Mouse (Mus musculus) urinary bladder, postnatal 36 days (tissue): ENCODE measurements at regions not wholly inside any gene's neighbourhood (a gene's known extent, or its start where the extent isn't known, plus 50 kb on each side); places are given as distances from the start of the nearest gene placed in this dataset.

Source experiments
- DNase-seq, 2 experiments: peaks; one replicate each; pipeline ENCODE4 v3.0.0; 2022; ENCODE audit warnings: low spot score in 2 of 2, mixed read lengths in 1 of 2

DNA sequence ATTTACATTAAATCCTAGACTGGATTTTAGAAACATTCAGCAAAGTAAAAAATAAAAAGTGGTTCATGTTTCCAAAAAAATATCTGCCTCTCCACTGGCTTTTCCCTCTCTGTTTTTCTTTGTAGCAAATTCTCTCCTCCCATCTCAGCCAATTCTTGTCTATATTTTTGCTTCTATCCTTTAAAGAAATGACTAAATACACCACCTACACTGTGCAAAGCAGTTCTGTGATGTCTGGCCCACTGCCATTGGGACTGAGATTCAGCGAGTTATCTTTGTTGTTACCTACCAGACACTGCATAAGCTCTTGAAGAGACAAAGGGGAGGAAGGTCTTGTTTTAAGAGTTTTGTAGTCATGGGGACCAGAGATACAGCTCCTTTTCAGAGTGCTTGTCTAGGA lies 835.8 kb upstream of the Klhl29 start:
- DNase-seq: no peak

DNA sequence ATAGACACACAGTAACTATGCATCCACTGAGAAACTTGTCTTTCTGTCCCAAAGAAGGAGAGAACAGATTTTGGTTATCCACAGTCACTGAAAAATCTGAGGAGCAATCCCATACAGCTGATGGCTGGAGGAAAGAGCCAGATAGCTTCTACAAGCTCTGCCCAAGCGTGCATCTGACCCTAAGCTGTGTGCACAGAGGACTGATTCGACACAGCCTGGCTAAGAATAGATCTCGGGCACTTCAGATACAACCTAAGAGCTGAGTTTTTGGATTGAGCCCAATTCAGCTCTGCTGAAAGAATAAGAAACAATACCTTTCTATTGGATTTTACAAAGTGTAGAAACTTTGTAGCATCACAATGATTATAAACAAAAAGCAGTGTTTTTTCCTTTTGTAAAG lies 813.8 kb upstream of the Klhl29 start:
- DNase-seq: no peak

DNA sequence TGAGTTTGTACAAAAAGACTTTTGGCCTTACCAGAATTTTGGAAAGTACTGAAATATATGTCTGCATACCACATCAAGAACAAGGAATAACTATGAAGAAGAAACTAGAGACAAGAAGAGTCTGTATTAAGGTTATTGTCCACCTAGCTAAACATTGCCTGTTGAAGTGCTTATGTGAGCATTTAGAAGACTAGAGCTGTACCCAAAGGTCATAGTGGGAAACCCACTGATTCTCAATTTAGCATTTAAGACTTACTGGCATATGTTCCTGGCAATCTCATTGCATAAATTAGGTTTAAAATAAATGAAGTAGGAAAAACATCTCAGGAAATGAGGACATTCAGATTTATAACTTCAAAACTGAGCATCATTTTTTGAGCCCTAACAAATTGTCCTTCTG lies 793.3 kb upstream of the Klhl29 start:
- no peak for DNase-seq

DNA sequence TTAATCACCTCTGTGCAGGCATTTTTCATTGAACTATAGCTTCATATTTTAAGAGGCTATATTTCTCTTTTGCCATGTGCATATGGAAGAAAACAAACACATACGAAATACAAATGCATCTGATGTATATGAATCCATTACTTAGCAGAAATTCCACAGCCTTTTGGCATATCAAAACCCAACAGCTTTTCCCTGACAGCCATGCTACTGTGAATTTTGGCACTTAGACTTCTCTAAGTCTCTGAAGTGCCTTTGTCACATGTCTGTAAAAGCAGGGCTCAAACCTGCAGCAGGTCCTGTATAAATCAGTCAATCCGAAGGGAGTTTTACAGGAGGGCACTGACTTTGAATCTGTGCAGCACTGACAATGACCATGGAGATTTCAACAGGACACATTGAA lies 778.8 kb upstream of the Klhl29 start:
- no peak for DNase-seq

DNA sequence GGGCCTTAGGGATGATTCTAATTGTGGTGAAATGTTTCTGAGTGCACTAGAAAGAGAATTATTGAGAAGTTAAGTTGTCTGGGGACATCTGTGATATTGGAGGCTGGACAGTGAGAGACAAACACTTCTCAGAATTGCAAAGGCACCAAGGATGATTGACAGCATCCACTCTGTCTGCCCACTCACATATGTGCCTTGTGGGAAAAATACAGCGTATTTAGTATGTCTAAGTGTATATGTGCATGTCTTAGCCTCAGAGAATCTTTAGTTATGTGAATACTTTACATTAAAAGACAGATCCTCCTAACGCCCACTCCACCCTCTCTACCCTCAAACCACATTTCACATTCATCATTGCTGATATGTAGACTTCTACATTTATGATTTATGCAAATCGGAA lies 776.0 kb upstream of the Klhl29 start:
- DNase-seq: no peak

DNA sequence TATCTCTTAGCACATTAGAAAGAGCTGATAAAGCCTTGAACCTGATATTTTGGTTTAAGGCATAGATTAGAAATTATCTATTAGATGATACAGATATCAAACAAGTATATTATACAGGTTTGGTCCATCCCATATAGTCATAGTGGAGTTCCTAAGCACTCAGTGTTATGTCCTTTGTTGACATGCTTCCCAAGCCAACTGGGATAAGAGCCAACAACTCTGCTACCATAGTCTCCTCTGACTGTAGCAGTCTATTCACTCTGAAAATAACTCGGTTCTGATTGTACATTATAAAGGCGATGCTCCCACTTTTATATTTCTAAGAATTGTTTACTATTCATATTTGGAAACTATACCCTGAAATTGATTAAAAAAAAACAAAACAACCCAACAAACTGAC lies 757.0 kb upstream of the Klhl29 start:
- no peak for DNase-seq

DNA sequence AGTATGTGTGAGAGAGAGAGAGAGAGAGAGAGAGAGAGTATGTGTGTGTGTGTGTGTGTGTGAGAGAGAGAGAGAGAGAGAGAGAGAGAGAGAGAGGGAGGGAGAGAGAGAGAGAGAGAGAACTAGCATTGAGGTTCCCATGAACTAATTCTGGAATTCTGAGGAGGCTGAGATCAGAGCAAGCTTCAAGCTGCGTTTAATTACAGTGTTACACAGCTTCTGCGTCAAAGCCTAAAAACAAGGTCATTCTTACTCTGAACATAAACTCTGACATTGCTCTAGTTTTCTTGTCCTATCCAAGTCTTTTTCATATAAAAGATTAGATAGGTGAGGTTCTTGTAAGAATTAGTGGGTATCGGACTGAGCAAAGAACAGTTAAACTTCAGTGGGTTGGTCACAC lies 744.1 kb upstream of the Klhl29 start:
- no peak for DNase-seq

DNA sequence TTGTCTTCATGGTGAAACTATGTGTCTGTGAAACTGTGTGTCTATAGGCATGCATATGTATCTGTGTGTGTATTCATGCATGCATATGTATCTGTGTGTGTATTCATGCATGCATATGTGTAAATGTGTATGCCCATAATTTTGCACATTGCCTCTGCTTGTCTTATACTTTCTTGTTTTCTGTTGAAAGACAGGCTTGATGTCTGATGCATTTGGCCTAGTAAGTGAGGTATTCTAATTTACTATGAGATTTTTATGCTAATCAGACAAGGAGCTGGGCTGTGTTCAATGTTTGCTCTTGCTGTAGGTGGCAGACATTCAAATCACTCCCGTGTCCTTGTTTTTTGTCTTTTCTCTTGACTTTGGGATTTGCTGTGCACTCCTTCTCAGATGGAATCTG lies 739.8 kb upstream of the Klhl29 start:
- DNase-seq: no peak

DNA sequence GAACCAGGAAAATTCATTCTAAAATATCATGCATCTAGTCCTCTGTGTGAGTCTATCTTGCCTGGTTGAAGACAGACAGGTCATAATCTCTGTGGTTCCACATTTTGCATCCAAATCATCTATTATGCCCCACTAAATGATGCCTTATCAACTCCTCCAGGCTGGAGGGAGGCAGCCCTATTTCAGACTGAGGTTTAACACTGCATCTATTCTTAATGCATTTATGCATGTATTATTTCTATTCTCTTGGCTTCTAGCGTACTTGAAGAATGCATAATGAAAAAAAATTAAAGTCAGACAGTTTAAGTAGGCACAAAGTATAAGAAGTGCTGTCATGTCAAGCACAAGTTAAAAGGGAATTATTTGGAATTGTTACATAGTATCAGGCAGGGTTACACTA lies 721.8 kb upstream of the Klhl29 start:
- no peak for DNase-seq

DNA sequence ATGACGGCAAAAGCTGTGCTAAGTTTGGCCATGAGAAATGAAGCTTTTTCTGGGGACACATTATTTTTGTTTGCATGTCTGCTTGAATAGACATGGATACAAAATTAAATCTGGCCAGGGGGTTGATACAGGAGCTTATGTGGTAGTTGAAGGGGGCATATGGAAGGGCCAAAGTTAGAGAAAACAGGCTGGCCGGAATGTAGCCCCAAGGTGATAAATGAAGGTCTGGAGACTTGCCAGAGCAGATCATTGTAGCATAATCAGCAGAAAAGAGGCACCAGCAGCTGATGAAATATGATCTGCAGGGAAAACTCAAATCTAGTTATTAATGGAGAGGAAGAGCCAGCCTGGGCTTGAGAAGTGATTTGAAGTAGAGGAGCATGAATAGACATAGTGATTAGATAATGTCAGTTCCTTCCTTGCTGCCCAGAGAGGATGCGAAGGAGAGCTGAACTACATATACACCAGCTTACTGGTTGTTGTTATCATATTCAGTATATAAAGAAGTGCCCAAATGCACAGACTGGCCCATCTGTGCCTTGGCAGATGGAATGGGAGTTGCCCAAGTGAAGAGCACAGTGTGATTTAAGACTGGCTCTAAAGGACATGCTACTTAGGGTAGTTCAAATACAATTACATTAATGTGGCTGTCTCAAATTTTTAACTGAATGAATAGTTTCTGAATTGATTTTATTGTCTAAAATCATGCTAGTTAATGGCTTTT lies 712.3 kb upstream of the Klhl29 start:
- DNase-seq: no peak

DNA sequence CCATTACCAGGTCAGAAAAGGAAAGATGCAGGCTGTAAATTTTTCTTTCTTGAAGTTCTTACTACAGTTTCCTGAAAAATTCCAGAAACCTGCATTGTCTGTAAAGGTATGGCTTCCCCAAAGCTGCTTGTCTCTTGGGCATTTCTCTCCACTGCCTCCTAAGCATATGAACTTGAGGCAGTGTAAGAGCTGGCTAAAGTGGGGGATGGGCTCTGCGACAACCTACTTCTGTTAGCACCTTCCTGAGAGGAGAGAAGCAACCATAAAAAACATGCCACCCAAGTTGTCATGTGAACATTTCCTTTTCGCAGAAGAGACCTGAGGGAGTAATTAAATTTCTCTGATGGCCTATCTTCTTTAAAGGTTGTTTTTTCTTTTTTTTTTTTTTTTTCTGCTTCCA lies 711.6 kb upstream of the Klhl29 start:
- DNase-seq: no peak

DNA sequence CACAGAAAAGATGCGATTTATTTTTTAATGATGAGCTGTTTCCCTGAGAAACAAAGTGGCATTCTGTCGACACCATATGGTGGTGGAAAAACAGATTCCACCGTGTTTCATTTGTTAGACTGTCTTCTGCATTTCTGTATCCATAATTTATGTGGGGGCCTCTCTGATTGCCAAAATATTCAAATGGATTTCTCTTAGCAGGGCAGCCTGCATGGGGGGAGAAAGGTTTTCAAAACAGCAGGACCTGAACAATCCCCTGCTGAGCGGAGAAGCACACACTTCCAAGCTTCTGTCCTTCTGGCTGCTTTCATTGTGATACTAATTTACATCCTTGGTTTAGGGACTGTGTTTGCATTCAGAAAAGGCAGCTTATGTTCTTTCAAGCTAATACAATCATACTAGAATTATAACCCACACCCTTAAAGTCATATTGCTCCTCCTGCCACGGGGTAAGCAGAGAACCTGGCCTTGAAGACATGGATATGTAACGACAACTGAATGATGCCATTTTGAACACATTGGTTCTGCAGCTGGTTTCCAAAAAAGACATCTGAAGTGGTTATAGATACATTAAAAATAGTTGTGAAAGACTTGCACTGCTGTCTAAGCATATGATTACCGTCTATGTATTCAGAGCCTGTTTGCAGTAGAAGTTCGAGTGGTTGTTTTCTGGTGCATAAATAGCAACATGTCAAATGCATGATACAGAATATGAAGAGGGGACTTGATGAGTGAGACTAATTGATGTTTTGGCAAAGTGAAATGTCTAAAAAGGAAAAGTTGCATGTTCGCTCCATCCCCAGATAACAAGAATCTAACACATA lies 671.6 kb upstream of the Klhl29 start:
- DNase-seq: no peak

DNA sequence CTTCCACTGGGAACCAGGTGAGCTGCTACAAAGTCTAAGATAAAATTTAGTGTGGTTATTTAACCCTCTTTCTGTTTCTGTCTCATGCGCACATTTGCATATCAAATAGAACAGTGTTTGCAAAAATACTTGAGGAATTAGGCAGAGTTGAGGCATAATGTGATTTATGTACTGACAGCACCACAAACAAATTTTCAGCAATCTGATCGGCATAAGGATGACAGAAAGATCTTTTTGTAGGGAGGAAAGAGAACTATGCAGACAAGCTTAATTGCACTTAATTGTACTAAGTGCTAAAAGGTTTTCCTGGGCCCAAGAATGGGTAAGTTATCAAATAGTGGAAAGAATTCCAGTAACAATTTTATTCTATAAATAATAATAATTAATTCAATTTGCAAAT lies 670.6 kb upstream of the Klhl29 start:
- no peak for DNase-seq

DNA sequence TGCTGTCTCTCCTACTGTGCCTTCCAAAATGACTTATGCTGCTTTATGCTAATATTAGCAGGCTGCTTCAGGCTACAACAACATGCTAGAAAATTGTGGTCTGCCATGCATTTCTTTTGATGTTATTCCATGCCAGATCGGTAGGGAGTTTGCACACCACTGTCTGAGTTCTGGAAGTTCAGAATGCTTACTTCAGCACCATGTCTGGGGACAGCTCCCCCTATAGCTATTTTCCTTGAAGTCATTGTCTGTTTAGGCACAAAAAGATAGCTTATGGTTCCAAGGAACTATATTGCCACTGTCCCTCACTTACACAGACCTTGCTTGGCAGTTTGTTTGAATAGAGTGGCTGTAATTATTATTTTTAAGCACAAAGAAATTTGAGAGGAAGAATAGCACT lies 666.8 kb upstream of the Klhl29 start:
- no peak for DNase-seq

DNA sequence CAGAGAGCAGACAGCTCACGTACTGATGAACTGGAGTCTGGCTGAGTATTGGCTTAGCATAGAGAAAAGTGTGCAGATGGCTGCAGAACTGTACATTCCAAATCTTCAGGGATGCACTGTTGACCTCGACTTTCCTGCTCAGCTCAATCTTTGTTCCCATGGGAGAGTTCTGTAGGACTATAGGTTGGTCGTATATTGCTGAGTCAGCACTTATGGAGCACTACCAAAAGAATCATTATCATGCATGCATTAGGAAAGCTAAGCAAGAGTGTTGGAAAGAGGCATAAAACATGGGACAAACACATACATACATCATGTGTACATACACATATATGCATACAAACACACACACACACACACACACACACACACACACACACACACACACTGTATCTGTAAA lies 648.6 kb upstream of the Klhl29 start:
- no peak for DNase-seq

DNA sequence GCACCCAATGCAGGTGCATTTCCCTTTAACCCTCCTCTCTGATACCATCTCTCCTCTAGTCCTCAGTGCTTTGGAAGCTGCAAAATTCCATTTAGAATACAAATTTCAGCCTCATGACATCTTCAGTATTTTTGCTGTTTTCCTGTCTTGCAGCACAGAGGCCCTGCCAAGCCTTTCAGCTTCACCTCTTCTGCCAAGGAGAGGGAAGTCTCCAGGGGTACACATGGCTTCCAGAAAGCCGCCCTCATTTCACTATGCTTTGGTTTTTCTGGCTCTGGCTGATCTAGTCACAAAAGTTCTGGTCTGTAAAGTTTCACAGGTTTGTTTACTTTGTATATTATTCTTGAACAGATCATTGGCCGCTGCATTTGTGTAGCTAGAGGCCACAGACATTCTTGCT lies 647.0 kb upstream of the Klhl29 start:
- peak in 1 of 2 experiments; percentile 2 for DNase-seq

DNA sequence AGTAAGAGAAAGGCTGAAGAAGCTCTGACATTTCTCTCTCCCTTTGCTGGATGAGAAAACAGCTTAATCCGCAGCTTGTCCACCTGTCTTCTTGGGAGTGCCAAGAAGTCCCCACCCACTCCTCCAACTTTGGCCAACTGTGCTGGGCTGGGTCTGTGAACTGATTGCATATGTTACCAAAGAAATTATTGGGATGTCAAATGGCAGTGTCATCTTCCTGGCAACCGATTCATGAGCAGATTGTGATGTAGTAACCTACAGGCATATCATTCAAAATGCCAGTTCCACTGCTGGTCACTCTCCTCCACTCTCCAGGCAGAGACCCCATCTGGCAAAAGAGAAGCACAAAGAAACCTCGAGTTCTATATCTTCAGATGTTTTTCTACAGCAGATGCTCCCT lies 625.5 kb upstream of the Klhl29 start:
- no peak for DNase-seq

DNA sequence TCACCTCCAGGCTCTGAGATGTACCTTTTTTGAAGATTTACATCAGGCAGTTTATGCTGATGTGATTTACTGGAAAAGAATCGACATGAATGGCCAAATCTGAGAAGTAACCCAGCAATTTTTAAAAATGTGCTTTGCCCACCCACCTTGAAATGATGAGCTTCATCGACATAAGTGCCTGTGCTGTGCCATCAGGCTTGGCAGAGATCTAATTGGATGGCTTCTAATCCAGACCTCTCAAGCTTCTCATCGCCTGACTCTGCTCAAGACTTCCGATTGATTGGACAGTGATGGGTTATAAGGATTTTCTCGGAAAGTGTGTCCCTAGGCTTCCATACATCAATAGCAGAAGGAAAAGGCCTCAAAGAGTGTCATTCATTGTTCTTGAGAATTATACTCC lies 621.9 kb upstream of the Klhl29 start:
- DNase-seq: no peak

DNA sequence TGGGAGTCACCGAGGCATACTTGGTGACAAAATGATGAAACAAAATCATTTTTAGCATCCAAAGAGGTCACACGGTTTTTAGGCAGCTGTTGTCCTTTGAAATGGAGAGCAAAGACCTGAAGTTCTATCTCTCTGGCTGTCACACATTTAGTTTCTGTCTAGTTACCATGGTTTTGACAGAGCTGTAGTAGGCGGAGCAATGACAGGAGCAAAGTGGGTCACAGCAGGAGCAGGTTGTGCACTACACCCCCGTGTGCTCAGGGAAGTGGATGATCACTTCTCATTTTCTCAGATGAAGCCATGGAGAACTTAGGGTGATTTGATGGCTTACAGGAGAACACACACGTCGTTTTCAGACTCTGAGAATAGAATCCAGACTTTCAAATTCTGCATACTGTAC lies 621.2 kb upstream of the Klhl29 start:
- no peak for DNase-seq

DNA sequence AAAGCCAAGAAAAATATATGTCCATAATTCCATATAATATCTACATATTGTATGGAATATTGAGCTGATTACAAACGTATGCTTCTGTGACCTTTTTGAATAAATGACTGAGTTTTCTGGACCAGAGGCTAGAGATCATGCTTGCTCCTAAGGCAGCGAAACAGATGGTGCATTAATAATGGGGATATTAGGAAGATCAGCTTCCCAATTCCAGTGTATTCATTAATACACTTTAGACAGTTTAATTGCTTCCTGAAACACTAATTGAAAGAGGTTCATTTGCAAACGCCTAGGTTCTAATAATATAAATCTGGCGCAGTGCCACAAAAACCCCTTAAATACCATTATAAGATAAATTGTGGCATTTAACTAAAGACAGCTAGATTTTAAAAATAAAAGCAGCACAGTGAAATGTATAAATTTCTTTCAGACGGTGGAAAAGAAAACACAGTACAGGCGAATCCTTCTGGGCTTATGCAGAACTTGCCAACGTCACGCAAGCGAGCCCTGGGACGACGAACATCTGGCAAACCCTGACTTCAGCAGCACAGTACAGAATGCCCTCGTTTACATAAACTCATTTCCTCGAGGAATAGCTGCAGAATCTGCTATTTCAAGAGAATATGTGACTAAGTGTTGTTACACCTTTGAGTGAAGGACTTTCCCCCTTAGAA lies 608.6 kb upstream of the Klhl29 start:
- DNase-seq: no peak

DNA sequence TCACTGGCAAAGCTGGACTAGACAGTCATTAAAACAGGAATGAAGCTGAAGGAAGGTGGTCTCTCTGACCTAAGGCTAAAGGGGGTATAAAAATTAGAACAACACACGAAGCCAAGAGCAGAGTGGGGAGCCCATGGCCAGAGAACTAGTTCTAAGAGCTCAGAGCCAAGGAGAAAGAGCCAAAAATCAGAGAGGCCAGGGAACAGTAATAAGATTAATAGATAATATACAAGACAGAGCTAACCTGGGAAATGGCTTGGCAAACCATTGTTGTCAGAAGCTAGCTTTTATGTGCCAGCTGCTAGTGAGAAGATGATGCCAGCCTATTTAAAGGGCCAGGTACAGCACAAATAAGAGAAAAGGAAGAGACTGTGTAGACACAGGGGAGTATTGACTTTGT lies 606.6 kb upstream of the Klhl29 start:
- DNase-seq: no peak

DNA sequence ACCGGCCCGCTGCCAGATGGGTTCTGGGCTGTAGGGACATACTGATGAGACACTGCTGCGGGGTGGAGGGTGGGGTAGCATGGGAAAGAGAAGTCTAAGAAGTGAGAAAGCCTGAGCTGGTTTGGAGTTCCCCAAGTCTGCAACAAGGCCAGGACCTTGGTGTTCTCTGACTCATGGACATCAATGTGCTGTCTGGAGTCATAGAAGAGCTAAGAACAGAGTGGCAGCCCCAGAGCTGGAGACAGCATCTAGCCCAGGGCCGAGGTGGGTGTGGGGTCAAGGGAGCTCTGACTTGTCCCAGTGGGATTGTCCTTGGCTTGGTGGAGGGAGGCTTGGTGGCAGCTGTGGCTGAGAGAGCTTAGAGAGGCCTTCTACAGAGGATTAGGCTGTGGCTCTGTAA lies 600.4 kb upstream of the Klhl29 start:
- DNase-seq: no peak

DNA sequence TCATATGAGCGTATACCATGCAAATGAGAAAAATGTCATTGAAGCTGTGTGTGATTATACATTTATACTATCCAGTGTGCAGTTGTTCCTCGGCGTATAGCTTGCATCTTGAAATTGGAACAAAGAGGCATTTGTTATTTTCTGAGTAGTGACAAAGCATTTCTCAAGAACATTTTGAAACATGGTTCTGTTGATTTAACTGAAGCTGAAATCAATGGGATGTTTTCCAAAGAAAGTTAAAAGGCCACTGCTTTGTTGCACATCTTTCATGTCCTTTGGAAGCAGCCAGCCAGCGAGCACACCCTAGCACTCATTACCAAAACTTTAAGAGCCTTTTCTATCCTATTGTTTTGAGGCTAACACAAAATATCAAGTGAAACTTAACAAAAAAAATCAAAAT lies 594.1 kb upstream of the Klhl29 start:
- no peak for DNase-seq
